21 mouse cellular contexts compared by ENCODE assay signal in the genomic region with DNA sequence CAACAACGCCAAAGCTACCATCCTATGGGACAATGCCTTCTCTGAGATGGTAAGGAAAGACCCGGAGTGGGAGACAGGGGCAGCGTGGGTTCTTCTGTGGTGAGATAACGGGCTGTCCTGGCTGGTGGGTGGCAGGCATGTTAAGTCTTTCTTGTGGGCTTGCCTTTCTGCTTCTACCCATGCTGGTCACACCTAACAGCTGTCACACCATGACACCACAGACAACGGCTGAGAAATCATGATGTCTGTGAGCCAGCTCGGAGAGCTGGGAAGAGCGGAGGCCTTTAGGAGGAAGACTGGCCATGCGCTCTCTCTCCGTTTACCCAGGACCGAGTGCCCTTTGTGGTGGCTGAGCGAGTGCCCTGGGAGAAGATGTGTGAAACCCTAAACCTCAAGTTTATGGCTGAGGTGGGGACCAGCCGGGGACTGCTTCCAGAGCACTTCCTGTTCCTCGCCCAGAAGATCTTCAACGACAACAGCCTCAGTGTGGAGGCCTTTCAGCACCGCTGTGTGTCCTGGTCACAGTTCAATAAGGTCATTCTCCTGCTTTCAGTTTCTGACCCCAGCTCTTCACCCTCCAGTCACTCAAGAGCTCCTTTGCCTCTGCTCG. TPM values are rescaled to one million over a fixed set of nuclear protein-coding genes. Genes with fewer than 3 reads are reported as not detected.
DNase-seq lines count a peak whose midpoint lies in the region; ATAC-seq and TF ChIP-seq lines count a peak whose summit lies in the region.
"Had no signal": no experiment of that assay in that cellular context is flagged by ENCODE, and none has a peak within 500 bp of the region (broad histone marks: within the 10 kb centered on the region; RNA-seq: fewer than 3 reads in every experiment).

No protein-coding gene starts in this region.

- no peak overlapping the region for H3K27ac ChIP-seq in kidney, postnatal 0 days
- 0 out of 2 replicates have a peak overlapping the region, but pooled peaks have one; percentile 16 for H3K27ac ChIP-seq in embryonic facial prominence, embryonic 10.5 days (replicated peaks)
- no peak overlapping the region for H3K27ac ChIP-seq in forebrain, postnatal 0 days (ENCODE audit: low read depth, low read length)
- H3K27ac ChIP-seq: embryonic facial prominence, embryonic 13.5 days; heart, embryonic 13.5 days; hindbrain, postnatal 0 days; limb, embryonic 12.5 days; liver, embryonic 13.5 days; lung, embryonic 15.5 days; midbrain, embryonic 13.5 days had no signal

- no peak for ATAC-seq in kidney, postnatal 0 days (replicated peaks; ENCODE audit: low FRiP score, low read depth)
- ATAC-seq in megakaryocyte-erythroid progenitor cell, adult 5-6 weeks (replicated peaks; ENCODE audit: low FRiP score, low TSS enrichment, poor library complexity, severe bottlenecking) = 0 out of 2 replicates have a peak, but pooled peaks have one; percentile 8
- no peak for ATAC-seq in forebrain, postnatal 0 days
- ATAC-seq: forebrain, embryonic 14.5 days; hindbrain, postnatal 0 days; midbrain, embryonic 13.5 days had no signal

- peak; percentile 20 for DNase-seq in kidney, postnatal 0 days (ENCODE audit: low spot score)
- no peak for DNase-seq in kidney, postnatal 25 days
- no peak for DNase-seq in embryonic facial prominence, embryonic 10.5 days (ENCODE audit: low spot score)
- DNase-seq in adrenal gland, postnatal 10 days = no peak
- DNase-seq in forebrain, postnatal 0 days = no peak
- DNase-seq in right cerebral cortex, postnatal 10 days (ENCODE audit: low spot score in 2 of 2) = no peak
- DNase-seq: adrenal gland, postnatal 14 days; cerebellum, adult 9-11 months; kidney, adult 11 months; kidney, postnatal 10 days; liver, embryonic 13.5 days; lung, postnatal 4 days; thymus, postnatal 4 days had no signal

- no peaks in the 10 kb centered on the region for H3K9me3 ChIP-seq in kidney, postnatal 0 days (replicated peaks; ENCODE audit: low read length)
- H3K9me3 ChIP-seq in embryonic facial prominence, embryonic 10.5 days = no peaks in the 10 kb centered on the region
- no peaks in the 10 kb centered on the region for H3K9me3 ChIP-seq in forebrain, postnatal 0 days (ENCODE audit: low read length)
- H3K9me3 ChIP-seq: embryonic facial prominence, embryonic 13.5 days; heart, embryonic 13.5 days; limb, embryonic 12.5 days; liver, embryonic 13.5 days; lung, embryonic 15.5 days; midbrain, embryonic 13.5 days had no signal

- H3K36me3 ChIP-seq in kidney, postnatal 0 days (ENCODE audit: insufficient read depth, low read length) = peaks cover 35% of the 10 kb centered on the region
- H3K36me3 ChIP-seq in embryonic facial prominence, embryonic 10.5 days (replicated peaks) = peaks cover 33% of the 10 kb centered on the region
- no peaks in the 10 kb centered on the region for H3K36me3 ChIP-seq in forebrain, postnatal 0 days (ENCODE audit: insufficient read depth)
- H3K36me3 ChIP-seq: midbrain, embryonic 13.5 days had no signal

- H3K27me3 ChIP-seq in kidney, postnatal 0 days (ENCODE audit: insufficient read depth, low read length) = no peaks in the 10 kb centered on the region
- peaks cover 18% of the 10 kb centered on the region for H3K27me3 ChIP-seq in embryonic facial prominence, embryonic 10.5 days (replicated peaks; ENCODE audit: low read depth, poor library complexity, severe bottlenecking)
- H3K27me3 ChIP-seq in forebrain, postnatal 0 days (ENCODE audit: insufficient read depth, low read length) = no peaks in the 10 kb centered on the region
- H3K27me3 ChIP-seq: embryonic facial prominence, embryonic 13.5 days; heart, embryonic 13.5 days; limb, embryonic 12.5 days; liver, embryonic 13.5 days; lung, embryonic 15.5 days had no signal

- H3K4me1 ChIP-seq in kidney, postnatal 0 days (replicated peaks; ENCODE audit: insufficient read depth, low read length) = peaks cover 3% of the 10 kb centered on the region; the same call in 1 of the 2 replicates
- H3K4me1 ChIP-seq in embryonic facial prominence, embryonic 10.5 days = peaks cover 41% of the 10 kb centered on the region
- no peaks in the 10 kb centered on the region for H3K4me1 ChIP-seq in forebrain, postnatal 0 days (ENCODE audit: insufficient read depth)
- H3K4me1 ChIP-seq: midbrain, embryonic 13.5 days had no signal

- no peak for TF ChIP-seq CTCF in kidney, postnatal 0 days (IDR thresholded peaks at IDR 0.05; ENCODE audit: low read depth)
- no peak for TF ChIP-seq CTCF in forebrain, postnatal 0 days (IDR thresholded peaks at IDR 0.05; ENCODE audit: low read depth)

- WGBS in kidney, postnatal 0 days = 57% methylated on average over 16 of the region's 16 CpGs
- 63% methylated on average over 16 of the region's 16 CpGs for WGBS in embryonic facial prominence, embryonic 10.5 days
- WGBS in forebrain, postnatal 0 days = 85% methylated on average over 16 of the region's 16 CpGs

- no peak overlapping the region for H3K4me2 ChIP-seq in kidney, postnatal 0 days (ENCODE audit: low read length)
- H3K4me2 ChIP-seq in forebrain, postnatal 0 days (ENCODE audit: low read depth) = no peak overlapping the region
- H3K4me2 ChIP-seq: embryonic facial prominence, embryonic 13.5 days; heart, embryonic 13.5 days; limb, embryonic 12.5 days; liver, embryonic 13.5 days; lung, embryonic 15.5 days; midbrain, embryonic 13.5 days had no signal

- H3K9ac ChIP-seq in kidney, postnatal 0 days (ENCODE audit: low read depth, low read length) = no peak overlapping the region
- H3K9ac ChIP-seq in forebrain, postnatal 0 days = no peak overlapping the region
- H3K9ac ChIP-seq: embryonic facial prominence, embryonic 13.5 days; heart, embryonic 13.5 days; limb, embryonic 12.5 days; liver, embryonic 13.5 days; lung, embryonic 15.5 days; midbrain, embryonic 13.5 days had no signal

- no peak overlapping the region for H3K4me3 ChIP-seq in kidney, postnatal 0 days (replicated peaks; ENCODE audit: low read depth, low read length)
- no peak overlapping the region for H3K4me3 ChIP-seq in embryonic facial prominence, embryonic 10.5 days
- no peak overlapping the region for H3K4me3 ChIP-seq in forebrain, postnatal 0 days (ENCODE audit: low read depth, low read length)
- H3K4me3 ChIP-seq: embryonic facial prominence, embryonic 13.5 days; heart, embryonic 13.5 days; limb, embryonic 12.5 days; liver, embryonic 13.5 days; lung, embryonic 15.5 days; midbrain, embryonic 13.5 days had no signal

RNA-seq across cellular contexts. Expression of gene Nemp1, which starts 11.6 kb away (rescaled TPM):
- polyA plus RNA-seq in kidney, postnatal 0 days (2015; fragmentation: Nextera tagmentation; extraction: Ambion mirVana) = 6.6 and 6.9 TPM in 2 replicates
- 10.0 and 10.7 TPM in 2 replicates for polyA plus RNA-seq in embryonic facial prominence, embryonic 10.5 days (2016; fragmentation: Nextera tagmentation; extraction: Ambion mirVana)
- 19.4 and 22.7 TPM in 2 replicates for total RNA-seq in megakaryocyte-erythroid progenitor cell, adult 5-6 weeks (2014; fragmentation: Nextera tagmentation)
- 17.6 and 35.2 TPM in 2 replicates for total RNA-seq in megakaryocyte-erythroid progenitor cell, adult 5-6 weeks (2017)
- total RNA-seq in adrenal gland, postnatal 10 days (2021) = 1 to 10 TPM; 7.8 to 9.4 TPM
- 3.4 and 6.1 TPM in 2 replicates for total RNA-seq in forebrain, postnatal 0 days (2014; rRNA removed)
- 2.8 and 3.2 TPM in 2 replicates for polyA plus RNA-seq in forebrain, postnatal 0 days (2015; fragmentation: Nextera tagmentation; extraction: Ambion mirVana)

RNA-seq across cellular contexts. Expression of gene Stat6, which starts 12.3 kb away (rescaled TPM):
- polyA plus RNA-seq in kidney, postnatal 0 days (2015; fragmentation: Nextera tagmentation; extraction: Ambion mirVana) = 26.2 and 27.0 TPM in 2 replicates
- polyA plus RNA-seq in embryonic facial prominence, embryonic 10.5 days (2016; fragmentation: Nextera tagmentation; extraction: Ambion mirVana) = 10.4 and 11.5 TPM in 2 replicates
- total RNA-seq in megakaryocyte-erythroid progenitor cell, adult 5-6 weeks (2014; fragmentation: Nextera tagmentation) = 51.7 and 57.9 TPM in 2 replicates
- 32.2 and 35.3 TPM in 2 replicates for total RNA-seq in megakaryocyte-erythroid progenitor cell, adult 5-6 weeks (2017)
- total RNA-seq in adrenal gland, postnatal 10 days (2021) = 10 to 100 TPM; 64.7 to 67.8 TPM
- 4.6 and 5.4 TPM in 2 replicates for total RNA-seq in forebrain, postnatal 0 days (2014; rRNA removed)
- 4.3 and 4.4 TPM in 2 replicates for polyA plus RNA-seq in forebrain, postnatal 0 days (2015; fragmentation: Nextera tagmentation; extraction: Ambion mirVana)

RNA-seq across cellular contexts. Expression of gene Nab2, which starts 13.3 kb away (rescaled TPM):
- polyA plus RNA-seq in kidney, postnatal 0 days (2015; fragmentation: Nextera tagmentation; extraction: Ambion mirVana) = 21.5 and 24.3 TPM in 2 replicates
- 11.6 and 12.1 TPM in 2 replicates for polyA plus RNA-seq in embryonic facial prominence, embryonic 10.5 days (2016; fragmentation: Nextera tagmentation; extraction: Ambion mirVana)
- total RNA-seq in megakaryocyte-erythroid progenitor cell, adult 5-6 weeks (2014; fragmentation: Nextera tagmentation) = 0.99 TPM in 1 of 2 replicates, not detected in the other
- 1.1 and 2.2 TPM in 2 replicates for total RNA-seq in megakaryocyte-erythroid progenitor cell, adult 5-6 weeks (2017)
- 10 to 100 TPM; 19.0 to 24.8 TPM for total RNA-seq in adrenal gland, postnatal 10 days (2021)
- 12.9 and 14.4 TPM in 2 replicates for total RNA-seq in forebrain, postnatal 0 days (2014; rRNA removed)
- polyA plus RNA-seq in forebrain, postnatal 0 days (2015; fragmentation: Nextera tagmentation; extraction: Ambion mirVana) = 4.5 and 4.8 TPM in 2 replicates

RNA-seq across cellular contexts. Expression of gene Lrp1, which starts 34.1 kb away (rescaled TPM):
- 42.6 and 44.5 TPM in 2 replicates for polyA plus RNA-seq in kidney, postnatal 0 days (2015; fragmentation: Nextera tagmentation; extraction: Ambion mirVana)
- 66.6 and 70.6 TPM in 2 replicates for polyA plus RNA-seq in embryonic facial prominence, embryonic 10.5 days (2016; fragmentation: Nextera tagmentation; extraction: Ambion mirVana)
- 0.26 TPM in 1 of 2 replicates, not detected in the other for total RNA-seq in megakaryocyte-erythroid progenitor cell, adult 5-6 weeks (2014; fragmentation: Nextera tagmentation)
- 0.04 TPM in 1 of 2 replicates, not detected in the other for total RNA-seq in megakaryocyte-erythroid progenitor cell, adult 5-6 weeks (2017)
- total RNA-seq in adrenal gland, postnatal 10 days (2021) = 100 to 1,000 TPM; 170 to 208 TPM
- total RNA-seq in forebrain, postnatal 0 days (2014; rRNA removed) = 183 and 228 TPM in 2 replicates
- polyA plus RNA-seq in forebrain, postnatal 0 days (2015; fragmentation: Nextera tagmentation; extraction: Ambion mirVana) = 42.2 and 70.4 TPM in 2 replicates

RNA-seq across cellular contexts. Expression of gene Myo1a, which starts 49.9 kb away (rescaled TPM):
- polyA plus RNA-seq in kidney, postnatal 0 days (2015; fragmentation: Nextera tagmentation; extraction: Ambion mirVana) = 0.07 and 0.18 TPM in 2 replicates
- 0.54 and 0.71 TPM in 2 replicates for polyA plus RNA-seq in embryonic facial prominence, embryonic 10.5 days (2016; fragmentation: Nextera tagmentation; extraction: Ambion mirVana)
- total RNA-seq in megakaryocyte-erythroid progenitor cell, adult 5-6 weeks (2014; fragmentation: Nextera tagmentation) = 0.79 and 1.4 TPM in 2 replicates
- total RNA-seq in megakaryocyte-erythroid progenitor cell, adult 5-6 weeks (2017) = not detected in 2 replicates
- total RNA-seq in adrenal gland, postnatal 10 days (2021) = 1 to 10 TPM; 1.0 to 2.2 TPM
- total RNA-seq in forebrain, postnatal 0 days (2014; rRNA removed) = 0.15 and 0.29 TPM in 2 replicates
- polyA plus RNA-seq in forebrain, postnatal 0 days (2015; fragmentation: Nextera tagmentation; extraction: Ambion mirVana) = 0.28 and 0.35 TPM in 2 replicates
